ENCODE assay signal across 15 mouse cellular contexts in the genomic region with DNA sequence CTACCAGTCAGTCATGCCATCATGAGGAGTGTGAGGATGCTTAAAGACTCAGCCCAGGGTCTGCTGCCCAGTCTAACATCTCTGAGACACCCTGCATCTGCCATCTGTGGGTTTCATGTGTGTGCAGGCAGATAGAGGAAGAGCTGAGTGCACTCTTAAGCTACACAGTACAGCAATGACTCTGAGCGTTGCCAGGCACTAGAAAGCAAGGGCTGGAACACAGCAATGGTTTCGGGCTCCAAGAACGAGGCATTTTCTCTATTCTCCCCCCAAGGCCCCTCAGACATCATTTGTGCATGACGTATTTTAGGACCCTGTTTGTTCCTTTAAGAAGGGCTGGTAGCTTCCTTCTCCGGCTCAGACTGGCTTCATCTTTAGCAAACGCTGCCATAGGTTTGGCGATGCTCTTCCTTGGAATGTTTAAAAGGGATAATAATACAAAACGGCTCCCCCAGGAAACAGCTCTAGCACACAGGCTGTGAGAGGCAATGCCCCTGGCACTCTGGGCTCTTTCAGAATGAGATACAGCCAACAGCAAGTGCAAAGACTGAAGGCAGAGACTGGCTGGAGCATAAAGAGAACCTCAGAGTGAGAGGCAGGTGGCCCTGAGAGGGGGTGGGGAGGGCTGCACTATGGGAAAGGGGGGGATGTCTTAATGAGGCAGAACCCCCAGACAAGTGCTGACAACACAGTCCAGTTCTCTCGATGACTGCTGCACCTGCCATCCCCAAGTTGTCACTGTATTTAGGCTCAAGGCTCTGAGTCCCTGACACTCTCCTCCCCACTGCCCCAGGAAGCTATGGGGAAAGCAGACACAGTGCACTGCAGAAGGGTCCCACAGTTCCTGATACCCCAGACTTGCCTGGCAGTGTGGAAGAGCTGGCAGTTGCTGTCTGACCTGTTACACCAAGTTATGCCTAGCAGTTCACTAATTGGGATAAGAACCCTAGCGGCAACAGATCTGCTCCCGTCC. TPM values are rescaled to one million over a fixed set of nuclear protein-coding genes. Genes with fewer than 3 reads are reported as not detected.
DNase-seq lines count a peak whose midpoint lies in the region; ATAC-seq lines count a peak whose summit lies in the region.
"Had no signal": no experiment of that assay in that cellular context is flagged by ENCODE, and none has a peak within 500 bp of the region (broad histone marks: within the 10 kb centered on the region; RNA-seq: fewer than 3 reads in every experiment).

No protein-coding gene starts in this region.

- peak overlapping the region; percentile 80 for H3K4me2 ChIP-seq in forebrain, embryonic 16.5 days (ENCODE audit: low read length)
- peak overlapping the region; percentile 66 for H3K4me2 ChIP-seq in neural tube, embryonic 13.5 days
- H3K4me2 ChIP-seq: embryonic facial prominence, embryonic 13.5 days had no signal

- peak; percentile 54 for ATAC-seq in forebrain, embryonic 16.5 days
- ATAC-seq in neural tube, embryonic 13.5 days (ENCODE audit: low read depth) = 0 out of 2 replicates have a peak, but pooled peaks have one; percentile 16
- ATAC-seq in erythroblast, adult 5-6 weeks (replicated peaks; ENCODE audit: low FRiP score, poor library complexity, severe bottlenecking) = no peak
- ATAC-seq: Patski had no signal

- H3K4me3 ChIP-seq in forebrain, embryonic 16.5 days (replicated peaks; ENCODE audit: low read length) = peak overlapping the region; percentile 22
- peak overlapping the region; percentile 8; the same call in 1 of the 2 replicates for H3K4me3 ChIP-seq in neural tube, embryonic 13.5 days
- H3K4me3 ChIP-seq: embryonic facial prominence, embryonic 13.5 days; heart, adult 2 months had no signal

- peaks cover 34% of the 10 kb centered on the region for H3K4me1 ChIP-seq in forebrain, embryonic 16.5 days (replicated peaks; ENCODE audit: control insufficient read depth, insufficient read depth, low read length)
- H3K4me1 ChIP-seq in neural tube, embryonic 13.5 days (replicated peaks) = peaks cover 35% of the 10 kb centered on the region

- H3K36me3 ChIP-seq in forebrain, embryonic 16.5 days (ENCODE audit: control insufficient read depth, insufficient read depth) = no peaks in the 10 kb centered on the region
- no peaks in the 10 kb centered on the region for H3K36me3 ChIP-seq in neural tube, embryonic 13.5 days
- H3K36me3 ChIP-seq: embryonic facial prominence, embryonic 13.5 days had no signal

- no peaks in the 10 kb centered on the region for H3K9me3 ChIP-seq in forebrain, embryonic 16.5 days (ENCODE audit: control insufficient read depth, low read length)
- H3K9me3 ChIP-seq in neural tube, embryonic 13.5 days = no peaks in the 10 kb centered on the region
- H3K9me3 ChIP-seq: embryonic facial prominence, embryonic 13.5 days had no signal

- WGBS in forebrain, embryonic 16.5 days = 31% methylated on average over 11 of the region's 11 CpGs
- 46% methylated on average over 11 of the region's 11 CpGs for WGBS in neural tube, embryonic 13.5 days

- peak overlapping the region; percentile 22; the same call in 1 of the 2 replicates for H3K9ac ChIP-seq in forebrain, embryonic 16.5 days (replicated peaks; ENCODE audit: low read depth, low read length)
- 0 out of 2 replicates have a peak overlapping the region, but pooled peaks have one; percentile 50 for H3K9ac ChIP-seq in neural tube, embryonic 13.5 days
- H3K9ac ChIP-seq: embryonic facial prominence, embryonic 13.5 days had no signal

- H3K27ac ChIP-seq in forebrain, embryonic 16.5 days (ENCODE audit: low read length) = peak overlapping the region; percentile 63
- peak overlapping the region; percentile 33; the same call in 1 of the 2 replicates for H3K27ac ChIP-seq in neural tube, embryonic 13.5 days (replicated peaks)
- H3K27ac ChIP-seq: embryonic facial prominence, embryonic 13.5 days; heart, adult 2 months had no signal

- H3K27me3 ChIP-seq in forebrain, embryonic 16.5 days (replicated peaks; ENCODE audit: control insufficient read depth, insufficient read depth, low read length) = no peaks in the 10 kb centered on the region; the same call in 1 of the 2 replicates
- peaks cover 46% of the 10 kb centered on the region for H3K27me3 ChIP-seq in neural tube, embryonic 13.5 days

- intact Hi-C loops in left cerebral cortex, postnatal 14 days (cut with DNase I) = loop anchor here (10.0 kb wide), 1 partner anchor 101 kb away; a partner anchor contains a TSS
- intact Hi-C loops in left cerebral cortex, postnatal 36 days (cut with DNase I) = loop anchor here (5.0 kb wide), 2 partner anchors 164 to 199 kb away; no protein-coding TSS in a partner anchor

- peak; percentile 34 to 65 for DNase-seq in left cerebral cortex, postnatal 14 days (ENCODE audit: low spot score in 2 of 2)
- no peak for DNase-seq in left cerebral cortex, adult 18-20 months (ENCODE audit: low spot score in 2 of 2)
- DNase-seq in left cerebral cortex, postnatal 36 days (ENCODE audit: low spot score in 2 of 2) = peak; percentile 17 to 34
- DNase-seq in liver = no peak
- no peak for DNase-seq in spleen, postnatal 14 days (ENCODE audit: low spot score in 2 of 2)
- DNase-seq: heart, adult 2 months; kidney, adult 11 months had no signal

RNA-seq across cellular contexts. Expression of a gene that starts 2.3 kb away (rescaled TPM):
- 10 to 100 TPM; 94.7 to 97.6 TPM for total RNA-seq in left cerebral cortex, postnatal 14 days (2021)
- 10 to 100 TPM; 64.6 to 65.7 TPM for total RNA-seq in left cerebral cortex, adult 18-20 months (2021)
- polyA plus RNA-seq in forebrain, embryonic 16.5 days (2015; fragmentation: Nextera tagmentation; extraction: Ambion mirVana) = 4.9 and 8.7 TPM in 2 replicates
- 10 to 100 TPM; 73.7 to 79.1 TPM for total RNA-seq in left cerebral cortex, postnatal 36 days (2021)
- polyA plus RNA-seq in neural tube, embryonic 13.5 days (2015; fragmentation: Nextera tagmentation; extraction: Ambion mirVana) = 8.6 and 9.1 TPM in 2 replicates
- total RNA-seq in erythroblast, adult 5-6 weeks (2015; ENCODE audit: low replicate concordance) = not detected in 2 replicates
- not detected in 2 replicates for total RNA-seq in erythroblast, adult 5-6 weeks (2017; ENCODE audit: low replicate concordance)
- total RNA-seq: CH12.LX; heart, adult 2 months; heart, postnatal 25 days had no signal
- polyA plus RNA-seq: heart, adult 2 months; liver, adult 2 months had no signal

Comparison
In these comparisons a context has a peak if more than half of its experiments do, and no peak if none do; other contexts are left out.
1. DNase-seq: peak in left cerebral cortex, postnatal 14 days (2 of 2) and left cerebral cortex, postnatal 36 days (2 of 2); none in left cerebral cortex, adult 18-20 months (0 of 2), liver (single experiment) and spleen, postnatal 14 days (0 of 2).
2. RNA of a gene that starts 2.3 kb away (total RNA-seq): 94.7 to 97.6 TPM in left cerebral cortex, postnatal 14 days, 73.7 to 79.1 TPM in left cerebral cortex, postnatal 36 days and 64.6 to 65.7 TPM in left cerebral cortex, adult 18-20 months; not detected in erythroblast, adult 5-6 weeks; every median in the first group is over 10 times any median in the second.